ENCODE assay signal across 8 mouse cellular contexts in the genomic region with DNA sequence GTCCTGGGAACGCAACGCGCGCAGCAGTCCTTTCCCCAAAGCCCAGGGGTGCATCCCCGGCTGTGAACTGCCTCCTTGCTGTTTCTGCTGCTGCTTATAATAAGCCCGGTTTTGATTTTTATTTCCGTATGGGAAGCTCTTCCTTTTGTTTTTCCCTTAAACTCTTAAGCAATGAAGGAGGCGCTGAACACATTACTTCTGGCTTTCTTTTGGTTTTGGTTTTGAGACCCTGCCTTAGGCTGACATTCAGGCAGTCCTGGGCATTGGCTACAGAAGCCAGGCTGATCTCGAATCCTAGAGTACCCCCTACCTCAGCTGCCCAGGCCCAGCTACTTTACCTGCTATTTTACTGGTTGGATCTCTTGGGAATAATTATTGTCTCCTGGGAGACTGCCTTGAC. TPM values are rescaled to one million over a fixed set of nuclear protein-coding genes. Genes with fewer than 3 reads are reported as not detected.
DNase-seq lines count a peak whose midpoint lies in the region; ATAC-seq lines count a peak whose summit lies in the region.

No protein-coding gene starts in this region.

- peak; percentile 7; the same call in 1 of the 2 replicates for ATAC-seq in common myeloid progenitor, adult 5-6 weeks (replicated peaks; ENCODE audit: low read depth, poor library complexity, severe bottlenecking)
- ATAC-seq in hindbrain, embryonic 11.5 days (ENCODE audit: low FRiP score) = no peak

- WGBS in hindbrain, embryonic 11.5 days = 5% methylated on average over 9 of the region's 9 CpGs
- 6% methylated on average over 9 of the region's 9 CpGs for WGBS in midbrain, embryonic 10.5 days

- DNase-seq in kidney, adult 9 months = peak; percentile 11
- DNase-seq in kidney, postnatal 36 days = no peak
- DNase-seq in hindbrain, embryonic 11.5 days (ENCODE audit: low spot score) = no peak
- DNase-seq in midbrain, embryonic 10.5 days (ENCODE audit: low spot score) = no peak
- no peak for DNase-seq in right cerebral cortex, adult 18-20 months
- no peak for DNase-seq in right cerebral cortex, postnatal 14 days
- no peak for DNase-seq in thymus, postnatal 14 days

- peak overlapping the region; percentile 56 for H3K4me3 ChIP-seq in hindbrain, embryonic 11.5 days (ENCODE audit: low read depth, low read length)
- H3K4me3 ChIP-seq in midbrain, embryonic 10.5 days = peak overlapping the region; percentile 79

- no peaks in the 10 kb centered on the region for H3K9me3 ChIP-seq in hindbrain, embryonic 11.5 days (ENCODE audit: control insufficient read depth, low read length)
- no peaks in the 10 kb centered on the region; the same call in 1 of the 2 replicates for H3K9me3 ChIP-seq in midbrain, embryonic 10.5 days (replicated peaks)

- H3K9ac ChIP-seq in hindbrain, embryonic 11.5 days (ENCODE audit: low read depth, low read length) = peak overlapping the region; percentile 55; the same call in 1 of the 2 replicates

- H3K4me1 ChIP-seq in hindbrain, embryonic 11.5 days (replicated peaks; ENCODE audit: control insufficient read depth, insufficient read depth, low read length) = peaks cover 11% of the 10 kb centered on the region
- peaks cover 35% of the 10 kb centered on the region for H3K4me1 ChIP-seq in midbrain, embryonic 10.5 days

- no peak overlapping the region for H3K27ac ChIP-seq in hindbrain, embryonic 11.5 days (ENCODE audit: low read depth, low read length)
- peak overlapping the region; percentile 79; the same call in 1 of the 2 replicates for H3K27ac ChIP-seq in midbrain, embryonic 10.5 days (replicated peaks)

- H3K27me3 ChIP-seq in hindbrain, embryonic 11.5 days (ENCODE audit: control insufficient read depth, insufficient read depth, low read length) = peaks cover 24% of the 10 kb centered on the region
- peaks cover 64% of the 10 kb centered on the region for H3K27me3 ChIP-seq in midbrain, embryonic 10.5 days (ENCODE audit: low read depth, poor library complexity, severe bottlenecking)

- peak overlapping the region; percentile 87 for H3K4me2 ChIP-seq in hindbrain, embryonic 11.5 days (replicated peaks; ENCODE audit: low read depth, low read length)

- no peaks in the 10 kb centered on the region for H3K36me3 ChIP-seq in hindbrain, embryonic 11.5 days (ENCODE audit: control insufficient read depth, insufficient read depth, low read length)
- H3K36me3 ChIP-seq in midbrain, embryonic 10.5 days = no peaks in the 10 kb centered on the region

RNA-seq across cellular contexts. Expression of gene Tmtc1, which starts 0.6 kb away (rescaled TPM):
- under 0.01 and 0.19 TPM in 2 replicates for total RNA-seq in common myeloid progenitor, adult 5-6 weeks (2017)
- polyA plus RNA-seq in hindbrain, embryonic 11.5 days (2014; fragmentation: Nextera tagmentation; extraction: Ambion mirVana) = 0.74 and 1.1 TPM in 2 replicates
- 0.57 and 0.67 TPM in 2 replicates for polyA plus RNA-seq in midbrain, embryonic 10.5 days (2016; fragmentation: Nextera tagmentation; extraction: Ambion mirVana)
